Mouse (Mus musculus): ENCODE measurements around the gene Kif12. TPM values are rescaled to one million over a fixed set of nuclear protein-coding genes. Genes with fewer than 3 reads are reported as not detected.

Kif12 gene
- polyA plus RNA-seq, 1 experiment from 2014 or later: 61.9 TPM

DNA sequence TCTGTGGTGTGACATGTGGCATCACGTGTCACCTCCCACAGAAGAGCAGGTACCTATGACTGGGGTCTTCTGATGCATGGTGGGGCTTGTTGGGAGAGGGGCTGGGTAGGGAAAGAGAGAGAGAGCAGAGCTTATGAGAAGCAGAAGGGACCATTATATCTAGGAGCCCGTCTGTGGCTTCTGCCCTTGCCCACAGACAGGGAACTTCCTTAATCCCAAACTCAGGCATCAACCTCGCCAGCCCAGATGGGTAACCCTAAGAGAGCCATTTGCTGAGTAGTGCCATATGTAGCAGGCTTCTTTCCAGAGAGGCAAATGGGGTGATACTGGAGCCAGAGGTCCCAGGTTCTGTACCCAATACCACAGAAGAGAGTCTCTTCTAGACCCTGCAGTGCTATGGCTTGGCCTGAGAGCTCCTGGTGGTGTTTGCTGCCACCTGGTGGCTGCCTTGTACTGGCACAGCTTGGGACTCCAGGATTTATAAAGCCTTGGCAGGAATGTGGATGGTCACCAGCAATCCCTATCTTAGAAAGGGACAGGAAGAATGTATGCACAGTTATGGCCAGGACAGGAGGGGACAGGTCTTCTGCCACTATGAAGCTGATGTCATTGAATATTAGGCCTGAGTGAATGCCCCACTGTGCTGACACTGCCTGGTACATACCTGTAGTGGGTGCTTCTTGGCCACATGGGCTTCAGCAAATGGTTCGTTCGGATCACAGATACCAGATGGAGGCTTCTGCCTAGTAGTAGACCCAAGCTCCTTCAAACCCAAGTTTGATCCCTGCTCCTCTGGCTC lies 53.1 kb downstream of the Kif12 start:
- Histone ChIP-seq H3K9ac (ENCODE audit: low read depth, low read length) (no peak overlapping the region), H3K4me1 (replicated peaks; ENCODE audit: control insufficient read depth, insufficient read depth, low read length) (no peaks in the 10 kb centered on the region), H3K4me2 (replicated peaks; ENCODE audit: low read depth) (no peak overlapping the region), H3K9me3 (ENCODE audit: control insufficient read depth) (0 out of 2 replicates have a peak, but pooled peaks cover 5% of the 10 kb centered on the region), H3K27ac (ENCODE audit: low read depth, low read length) (no peak overlapping the region), H3K36me3 (ENCODE audit: control insufficient read depth, insufficient read depth) (peaks cover 29% of the 10 kb centered on the region), H3K27me3 (replicated peaks; ENCODE audit: control insufficient read depth, insufficient read depth, low read length) (no peaks in the 10 kb centered on the region), H3K4me3 (ENCODE audit: low read depth, low read length) (no peak overlapping the region)
- ATAC-seq: peak; percentile 69
- peak; percentile 99 for TF ChIP-seq CTCF (IDR thresholded peaks at IDR 0.05; ENCODE audit: low read depth)
- 90% methylated on average over 5 of the region's 5 CpGs for WGBS

Other genes starting within 250 kb of the Kif12 start
- 2.6 and 5.6 TPM in 2 replicates for gene Zfp618, start 206.6 kb downstream of the Kif12 start, polyA plus RNA-seq (2015; fragmentation: Nextera tagmentation; extraction: Ambion mirVana)
- gene Ambp, start 17.3 kb downstream of the Kif12 start, polyA plus RNA-seq (2015; fragmentation: Nextera tagmentation; extraction: Ambion mirVana): 7.8 and 8.8 TPM in 2 replicates
- 5.0 and 7.2 TPM in 2 replicates for gene Col27a1, start 41.9 kb upstream of the Kif12 start, polyA plus RNA-seq (2015; fragmentation: Nextera tagmentation; extraction: Ambion mirVana)
- gene Orm1, start 172.4 kb upstream of the Kif12 start, polyA plus RNA-seq (2015; fragmentation: Nextera tagmentation; extraction: Ambion mirVana): not detected in 2 replicates
- not detected in 2 replicates for gene Orm3, start 184.0 kb upstream of the Kif12 start, polyA plus RNA-seq (2015; fragmentation: Nextera tagmentation; extraction: Ambion mirVana)
- gene Orm2, start 190.3 kb upstream of the Kif12 start, polyA plus RNA-seq (2015; fragmentation: Nextera tagmentation; extraction: Ambion mirVana): not detected in 2 replicates
- gene Akna, start 231.2 kb upstream of the Kif12 start, polyA plus RNA-seq (2015; fragmentation: Nextera tagmentation; extraction: Ambion mirVana): 1.4 and 1.6 TPM in 2 replicates